Mouse (Mus musculus): ENCODE data around the gene Mrgprh.
A peak's percentile ranks its signal among the peaks of the same experiment; 100 is the strongest.
"Not testable (repeated sequence)": the region's sequence is repeated elsewhere in the genome, so short reads cannot be mapped to it uniquely, and the experiment has no call there.

Mrgprh gene

DNA sequence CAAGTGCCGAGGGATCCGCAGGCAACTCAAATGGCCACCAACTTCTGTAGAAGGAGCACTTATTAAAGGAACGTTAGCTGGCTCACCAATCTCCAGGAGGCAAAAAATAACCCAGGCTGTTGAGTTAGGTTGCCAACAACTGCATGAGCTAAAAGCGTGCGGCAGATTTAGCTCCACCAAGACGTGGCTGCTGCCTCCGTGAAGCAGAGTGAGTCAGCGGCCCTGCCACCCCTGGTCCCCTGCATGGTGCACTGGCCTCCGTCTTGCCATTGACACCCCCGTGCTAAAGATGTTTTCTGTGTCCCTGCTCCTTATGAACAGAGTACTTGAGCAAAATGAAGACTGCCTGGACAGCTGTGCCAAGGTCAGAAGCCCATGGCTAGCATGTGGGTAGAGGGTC, 9.0 kb upstream of the Mrgprh start:
- ATAC-seq (ENCODE audit: insufficient number of reproducible peaks, low FRiP score, low TSS enrichment) = no peak

GRCm38 (mm10) chr17:12868043-12868442, 7.8 kb upstream of the Mrgprh start, which contains the start of gene Mas1:
Gene Mas1 (minus strand): TSS chr17:12868143.
- ATAC-seq (ENCODE audit: insufficient number of reproducible peaks, low FRiP score, low TSS enrichment) = no peak

- no peak for ATAC-seq (ENCODE audit: insufficient number of reproducible peaks, low FRiP score, low TSS enrichment)
These were observed 7.2 kb upstream of the Mrgprh start for GRCm38 (mm10) chr17:12868640-12869039.

DNA sequence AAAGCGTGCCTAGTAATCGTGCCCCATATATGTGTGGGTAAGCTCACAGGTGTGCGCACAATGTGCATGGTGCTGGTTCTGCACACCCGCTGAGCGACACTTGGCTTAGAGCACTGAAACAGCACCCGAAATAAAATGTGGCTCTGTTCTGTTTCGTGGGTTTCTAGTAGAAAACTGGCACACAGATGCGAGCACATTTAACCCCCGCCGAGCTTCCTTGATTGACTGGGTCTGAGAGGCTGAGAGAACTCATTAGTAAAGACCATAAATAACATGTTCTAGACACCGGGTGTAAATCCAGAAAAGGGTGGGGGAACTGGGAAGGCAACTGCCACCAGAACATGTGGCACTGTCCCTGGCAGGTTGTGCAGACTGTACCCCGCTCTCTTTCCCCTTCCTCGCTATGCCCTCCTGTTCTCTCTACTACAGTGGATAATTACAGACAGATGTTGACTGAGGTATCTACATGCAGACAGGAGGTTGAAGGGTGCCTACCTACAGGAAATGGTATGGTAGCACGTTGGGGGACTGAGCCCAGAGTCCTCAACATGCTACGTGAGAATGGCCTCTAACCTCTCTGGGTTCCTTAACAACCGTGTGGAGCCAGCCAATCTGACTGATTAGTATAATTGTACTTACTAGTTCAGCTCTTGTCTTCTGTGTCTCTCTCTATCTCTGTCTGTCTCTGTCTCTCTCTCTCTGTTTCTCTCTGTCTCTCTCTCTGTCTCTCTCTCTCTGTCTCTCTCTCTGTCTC, 3.4 kb upstream of the Mrgprh start:
- ATAC-seq (ENCODE audit: insufficient number of reproducible peaks, low FRiP score, low TSS enrichment) = no peak

- 0 out of 2 replicates have a peak, but pooled peaks have one; percentile 64 for ATAC-seq (ENCODE audit: insufficient number of reproducible peaks, low FRiP score, low TSS enrichment)
These were observed 4.3 kb downstream of the Mrgprh start for GRCm38 (mm10) chr17:12880178-12880577.

DNA sequence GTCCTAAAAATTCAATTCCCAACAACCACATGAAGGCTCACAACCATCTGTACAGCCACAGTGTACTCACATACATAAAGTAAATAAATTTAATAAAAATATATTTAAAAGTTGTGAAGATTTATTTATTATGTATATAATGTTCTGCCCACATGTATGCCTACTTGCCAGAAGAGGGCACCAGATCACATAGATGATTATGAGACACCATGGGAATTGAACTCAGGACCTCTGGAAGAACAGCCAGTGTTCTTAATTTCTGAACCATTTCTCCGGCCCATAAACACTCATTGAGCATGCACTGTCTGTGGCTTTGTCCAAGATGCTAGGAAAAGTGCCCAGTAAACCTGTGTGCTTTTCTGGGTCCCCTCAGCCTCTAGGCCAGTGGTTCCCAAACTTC, 5.4 kb downstream of the Mrgprh start:
- ATAC-seq (ENCODE audit: insufficient number of reproducible peaks, low FRiP score, low TSS enrichment) = no peak

DNA sequence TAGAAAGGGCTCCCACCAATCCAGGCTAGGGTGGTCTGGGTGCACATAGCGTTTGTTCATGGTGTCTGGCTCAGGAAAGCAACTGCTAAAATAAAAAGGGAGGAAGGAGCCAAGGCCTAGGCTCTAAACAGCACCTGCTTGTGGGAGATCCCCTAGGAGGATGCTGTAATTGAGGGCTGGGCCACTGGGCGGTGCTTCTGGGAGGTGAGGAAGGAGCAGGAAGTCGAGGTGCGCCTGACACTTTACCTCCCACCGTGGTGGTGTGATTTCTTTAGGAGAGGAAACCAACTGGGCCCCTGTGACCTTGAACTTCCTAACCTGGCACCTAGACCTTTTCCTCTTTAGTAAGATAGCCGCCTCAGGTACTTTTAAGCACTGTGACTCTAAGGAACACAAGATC, 10.8 kb downstream of the Mrgprh start:
- ATAC-seq (ENCODE audit: insufficient number of reproducible peaks, low FRiP score, low TSS enrichment) = no peak

GRCm38 (mm10) chr17:12887021-12887775, 11.4 kb downstream of the Mrgprh start:
- ATAC-seq (ENCODE audit: insufficient number of reproducible peaks, low FRiP score, low TSS enrichment) = no peak

DNA sequence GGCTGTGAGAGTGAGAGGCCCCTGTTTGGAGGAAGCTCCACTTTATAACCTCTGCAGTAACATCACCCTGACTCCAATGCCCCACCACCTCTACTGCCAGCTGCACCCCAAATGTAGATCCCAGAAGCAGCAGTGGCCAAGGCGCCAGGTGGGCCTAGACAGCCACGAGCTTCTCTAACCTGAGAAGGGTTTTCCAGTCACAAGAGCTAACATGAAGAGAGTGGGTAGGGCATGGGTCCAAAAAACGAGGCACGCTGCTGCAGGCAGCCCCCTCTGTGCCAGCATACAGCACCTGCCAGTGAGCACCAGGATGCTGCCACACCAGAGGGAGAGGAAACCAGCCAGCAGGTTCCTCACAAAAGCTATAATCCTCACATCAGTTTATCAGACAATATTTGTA, 15.2 kb downstream of the Mrgprh start:
- no peak for ATAC-seq (ENCODE audit: insufficient number of reproducible peaks, low FRiP score, low TSS enrichment)

- no peak for ATAC-seq (ENCODE audit: insufficient number of reproducible peaks, low FRiP score, low TSS enrichment)
These were observed 16.2 kb downstream of the Mrgprh start for GRCm38 (mm10) chr17:12892033-12892432.

DNA sequence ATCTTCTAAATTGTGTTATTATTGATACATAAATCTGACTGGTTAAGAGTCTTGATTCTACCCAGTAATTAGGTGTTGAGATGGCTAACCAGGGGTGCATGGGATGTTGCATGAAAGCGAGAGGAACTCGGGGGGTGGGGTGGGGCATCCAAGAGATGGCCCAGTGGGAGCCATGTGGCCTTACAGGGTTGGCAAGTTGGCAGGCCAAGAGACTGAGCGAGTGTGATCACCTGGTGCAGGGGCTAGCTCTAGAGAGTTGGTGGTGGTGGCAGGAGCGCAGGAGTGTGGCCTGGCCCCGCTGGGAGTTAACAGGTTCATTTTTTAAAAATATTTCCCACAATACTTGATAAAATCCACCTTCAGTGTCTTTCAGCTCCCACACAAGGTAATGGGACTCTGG, 21.8 kb downstream of the Mrgprh start:
- ATAC-seq (ENCODE audit: insufficient number of reproducible peaks, low FRiP score, low TSS enrichment) = no peak

- ATAC-seq (ENCODE audit: insufficient number of reproducible peaks, low FRiP score, low TSS enrichment) = not testable (repeated sequence)
These were observed 22.8 kb downstream of the Mrgprh start for GRCm38 (mm10) chr17:12898607-12899006.

DNA sequence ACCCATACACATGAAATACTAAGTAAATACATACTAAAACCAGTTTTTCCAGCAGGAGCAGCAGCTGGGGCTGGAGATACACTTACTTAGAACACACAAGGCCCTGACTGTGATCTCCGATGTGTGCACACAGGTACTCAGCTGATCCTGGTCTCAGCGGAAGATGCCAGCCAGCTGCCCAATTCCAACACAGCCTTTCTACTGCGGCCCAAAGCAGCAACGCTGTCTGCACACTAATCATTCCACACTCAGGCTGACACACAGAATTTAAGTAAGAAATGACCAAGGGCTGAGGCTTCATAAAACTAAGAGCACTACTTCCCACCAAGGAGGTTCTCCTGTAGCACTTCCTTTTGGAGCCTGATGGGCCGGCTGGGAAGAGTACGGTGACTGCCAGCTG, 26.5 kb downstream of the Mrgprh start:
- ATAC-seq (ENCODE audit: insufficient number of reproducible peaks, low FRiP score, low TSS enrichment) = no peak

GRCm38 (mm10) chr17:12903372-12904333, 27.8 kb downstream of the Mrgprh start:
- no peak for ATAC-seq (ENCODE audit: insufficient number of reproducible peaks, low FRiP score, low TSS enrichment)

- ATAC-seq (ENCODE audit: insufficient number of reproducible peaks, low FRiP score, low TSS enrichment) = no peak
These were observed 28.5 kb downstream of the Mrgprh start for GRCm38 (mm10) chr17:12904349-12904748.

DNA sequence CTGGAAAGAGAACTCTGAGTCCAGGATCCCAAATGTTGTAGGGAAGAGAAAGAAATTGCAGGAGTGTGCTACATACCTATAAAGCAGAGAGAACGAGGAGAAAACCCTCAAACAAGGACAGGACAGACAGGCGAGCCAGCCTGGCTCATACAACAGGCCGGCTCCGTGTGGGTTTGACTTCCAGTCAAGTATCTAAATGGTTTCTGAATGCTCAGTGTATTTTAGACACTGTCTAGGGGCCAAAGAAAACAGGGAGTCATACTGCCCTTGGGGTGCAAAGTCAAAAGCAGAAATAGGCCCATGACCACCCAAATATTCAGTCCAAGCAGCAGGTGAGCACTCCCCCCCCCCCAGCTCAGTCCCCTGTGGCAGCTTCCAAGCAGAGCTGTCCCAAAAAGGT, 30.0 kb downstream of the Mrgprh start:
- no peak for ATAC-seq (ENCODE audit: insufficient number of reproducible peaks, low FRiP score, low TSS enrichment)

DNA sequence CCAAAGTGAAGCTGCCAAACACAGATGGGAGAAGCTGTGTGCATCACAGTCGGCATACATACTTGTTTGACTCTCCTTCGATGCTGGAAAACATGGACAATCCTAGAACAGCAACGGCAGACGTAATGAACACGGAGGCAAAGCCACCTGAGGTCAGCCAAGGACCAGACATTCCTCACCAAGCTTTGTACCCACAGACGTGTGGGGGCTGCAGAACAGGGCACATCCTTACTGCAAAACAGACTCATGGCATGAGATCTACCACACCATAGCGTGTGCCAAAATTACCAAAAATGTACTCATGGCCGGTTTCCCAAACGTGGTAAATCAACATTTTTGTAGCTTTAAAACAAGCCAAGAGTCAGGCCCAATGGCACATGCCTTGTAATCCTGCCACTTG, 30.6 kb downstream of the Mrgprh start:
- no peak for ATAC-seq (ENCODE audit: insufficient number of reproducible peaks, low FRiP score, low TSS enrichment)

- ATAC-seq (ENCODE audit: insufficient number of reproducible peaks, low FRiP score, low TSS enrichment) = no peak
These were observed 33.8 kb downstream of the Mrgprh start, which contains the start of gene Pnldc1 for GRCm38 (mm10) chr17:12909361-12910280. Gene Pnldc1 (minus strand): TSS chr17:12910230.

GRCm38 (mm10) chr17:12910391-12910790, 34.6 kb downstream of the Mrgprh start:
- ATAC-seq (ENCODE audit: insufficient number of reproducible peaks, low FRiP score, low TSS enrichment) = no peak
